Mouse (Mus musculus) left cerebral cortex, postnatal 14 days (tissue): ENCODE results near the gene Glce. TPM values are rescaled to one million over a fixed set of nuclear protein-coding genes. Genes with fewer than 3 reads are reported as not detected.

Experiments used
- microRNA-seq, 2 experiments: library from miRNA; unstranded; fragments of <30 nt; microRNA quantifications; one replicate each; pipeline ENCODE4 v1.2.0; 2022
- total RNA-seq, 2 experiments: library from RNA; stranded (reverse); gene quantifications; 2 replicates each; pipeline ENCODE4 v1.2.3; 2021

Glce gene
- total RNA-seq, 2 experiments from 2014 or later, result 27.2 to 28.7 TPM

Small RNA genes within 50 kb of the gene (microRNA-seq; reads per million reads assigned to microRNA genes)
- 1.3 to 1.6 reads per million in 2 experiments for gene Mir5133

Other genes with a start within 250 kb of the Glce start
- gene Rplp1, start 208.1 kb downstream of the Glce start, total RNA-seq, result 1,000 to 10,000 TPM; 1,411 to 1,467 TPM
- gene Kif23, start 175.9 kb downstream of the Glce start, total RNA-seq, result 1 to 10 TPM; 1.9 to 2.0 TPM
- gene Paqr5, start 95.8 kb downstream of the Glce start, total RNA-seq, result 1 to 10 TPM in 1 of 2 experiments, under 1 TPM in 1; 0.80 to 2.3 TPM
- gene Spesp1, start 159.6 kb upstream of the Glce start, total RNA-seq, result not detected
- 100 to 1,000 TPM; 254 to 262 TPM for gene Anp32a, start 218.6 kb upstream of the Glce start, total RNA-seq